Mouse (Mus musculus) thymus, postnatal 25 days (tissue): ENCODE measurements around the gene Dhdh.

Experiments used
- DNase-seq: peaks from one replicate; pipeline ENCODE4 v3.0.0; 2022

The Dhdh gene

GRCm38 (mm10) chr7:45443526-45444420 lies 44.8 kb downstream of the Dhdh start:
- no peak for DNase-seq

GRCm38 (mm10) chr7:45437521-45438276 lies 50.9 kb downstream of the Dhdh start, which contains the start of gene Ruvbl2:
Ruvbl2 (minus strand) TSS chr7:45438096.
- no peak for DNase-seq

GRCm38 (mm10) chr7:45437046-45437445 lies 51.6 kb downstream of the Dhdh start:
- DNase-seq, result no peak

GRCm38 (mm10) chr7:45436444-45436843 lies 52.2 kb downstream of the Dhdh start:
- no peak for DNase-seq

- DNase-seq, result no peak
These were observed 53.6 kb downstream of the Dhdh start for GRCm38 (mm10) chr7:45435038-45435437.

GRCm38 (mm10) chr7:45434203-45435015 lies 54.2 kb downstream of the Dhdh start, which contains the start of gene Gys1:
Gys1 (plus strand) TSS chr7:45434844.
- DNase-seq, result peak; percentile 100

GRCm38 (mm10) chr7:45433835-45434202 lies 54.8 kb downstream of the Dhdh start:
- no peak for DNase-seq

GRCm38 (mm10) chr7:45426556-45426955 lies 62.0 kb downstream of the Dhdh start:
- DNase-seq, result no peak

- no peak for DNase-seq
These were observed 67.4 kb downstream of the Dhdh start for GRCm38 (mm10) chr7:45421194-45421593.
